Mouse (Mus musculus): ENCODE results near the gene Gnl1.
"Not testable (repeated sequence)": the region's sequence is repeated elsewhere in the genome, so short reads cannot be mapped to it uniquely, and the experiment has no call there.

Gnl1 gene

DNA sequence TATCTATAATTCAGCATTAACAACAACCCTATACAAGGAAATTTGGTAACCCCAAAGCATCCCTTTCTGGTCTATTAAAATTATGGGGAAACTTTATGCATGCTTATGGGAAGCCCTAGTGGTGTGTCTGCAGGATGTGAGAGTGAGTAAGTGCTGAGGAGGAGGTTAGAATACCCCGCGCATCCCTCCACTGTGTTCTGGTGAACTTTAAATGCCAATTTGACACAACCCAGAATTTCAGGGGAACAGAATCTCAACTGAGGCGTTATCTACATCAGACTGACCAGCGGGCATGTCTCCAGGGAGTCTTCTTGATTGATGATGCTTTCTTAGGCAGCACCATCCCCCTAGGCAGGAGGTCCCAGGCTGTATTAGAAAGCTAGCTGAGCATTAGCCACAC lies 46.2 kb downstream of the Gnl1 start:
- Histone ChIP-seq H3K27me3 (ENCODE audit: control insufficient read depth, insufficient read depth, low read length, poor library complexity, severe bottlenecking) (no peaks in the 10 kb centered on the region), H3K36me3 (ENCODE audit: control insufficient read depth, insufficient read depth, low read length, poor library complexity, severe bottlenecking) (peaks cover 7% of the 10 kb centered on the region)
- DNase-seq (ENCODE audit: low read depth, low spot score): no peak

- no peaks in the 10 kb centered on the region for H3K27me3 ChIP-seq (ENCODE audit: control insufficient read depth, insufficient read depth, low read length, poor library complexity, severe bottlenecking)
- H3K36me3 ChIP-seq (ENCODE audit: control insufficient read depth, insufficient read depth, low read length, poor library complexity, severe bottlenecking): peaks cover 7% of the 10 kb centered on the region
- no peak for DNase-seq (ENCODE audit: low read depth, low spot score)
Measured at GRCm38 (mm10) chr17:36027663-36028062, 48.0 kb downstream of the Gnl1 start.

DNA sequence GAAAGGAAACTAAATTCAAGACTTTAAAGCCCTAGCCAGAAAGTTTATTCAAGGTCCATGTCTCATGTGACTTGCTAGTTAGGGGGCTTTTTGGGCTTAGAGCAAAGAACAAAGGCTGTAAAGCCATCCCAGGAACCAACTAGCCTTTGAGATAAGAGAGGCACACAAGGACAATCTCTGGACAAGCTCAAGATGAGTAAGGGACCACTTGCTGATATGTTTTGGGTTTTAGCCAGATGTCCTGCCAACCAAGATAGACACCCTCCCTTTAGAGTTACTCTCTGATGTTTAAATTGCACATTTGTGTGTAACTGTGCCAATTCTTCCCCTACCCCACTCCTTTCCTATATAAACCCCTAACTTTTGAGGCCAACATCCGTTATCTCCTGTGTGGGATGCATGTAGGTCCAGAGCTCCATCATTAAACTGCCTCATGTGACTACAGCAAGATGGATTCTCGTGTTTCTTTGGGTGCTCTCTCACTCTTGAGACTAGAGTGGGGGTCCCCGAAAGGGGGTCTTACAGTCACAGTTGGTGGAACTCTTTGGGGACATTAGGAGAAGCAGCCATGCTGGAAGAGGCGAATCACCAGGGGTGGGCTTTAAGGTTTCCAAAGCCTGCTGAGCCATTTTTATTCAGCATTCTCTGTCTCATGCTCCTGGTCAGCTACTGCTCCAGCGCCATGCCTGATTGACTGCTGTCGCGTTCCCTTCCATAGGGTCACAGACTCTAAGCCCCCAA lies 49.4 kb downstream of the Gnl1 start:
- DNase-seq (ENCODE audit: low read depth, low spot score): no peak
- Histone ChIP-seq H3K36me3 (ENCODE audit: control insufficient read depth, insufficient read depth, low read length, poor library complexity, severe bottlenecking) (peaks cover 7% of the 10 kb centered on the region), H3K27me3 (ENCODE audit: control insufficient read depth, insufficient read depth, low read length, poor library complexity, severe bottlenecking) (no peaks in the 10 kb centered on the region)

DNA sequence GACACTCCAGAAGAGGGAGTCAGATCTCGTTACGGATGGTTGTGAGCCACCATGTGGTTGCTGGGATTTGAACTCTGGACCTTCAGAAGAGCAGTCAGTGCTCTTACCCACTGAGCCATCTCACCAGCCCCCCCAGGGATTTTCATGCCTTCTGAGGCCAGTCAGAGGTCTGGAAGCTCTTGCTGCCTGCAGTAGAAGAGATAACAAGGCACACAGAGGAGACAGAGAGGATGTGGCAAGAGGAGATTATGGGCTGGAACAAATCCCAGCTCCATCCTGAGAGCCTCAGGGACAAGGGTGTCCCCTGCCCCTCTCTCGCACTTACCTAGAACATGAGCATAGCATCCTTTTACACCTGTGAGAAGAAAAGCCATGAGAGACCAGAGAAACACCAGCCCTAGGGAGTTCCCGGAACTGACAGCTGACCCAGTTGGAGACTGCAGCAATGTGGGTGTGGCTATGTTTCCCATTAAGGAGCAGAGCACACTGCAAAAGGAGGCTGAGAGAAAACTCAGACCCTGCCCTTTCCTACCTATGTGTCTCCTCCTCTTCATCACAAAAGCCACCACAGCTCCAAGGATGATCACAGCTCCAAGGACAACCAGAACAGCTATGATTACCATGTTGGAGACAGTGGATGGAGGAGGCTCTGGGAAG lies 50.5 kb downstream of the Gnl1 start:
- not testable (repeated sequence) for H3K36me3 ChIP-seq (ENCODE audit: control insufficient read depth, insufficient read depth, low read length, poor library complexity, severe bottlenecking); H3K27me3 ChIP-seq (ENCODE audit: control insufficient read depth, insufficient read depth, low read length, poor library complexity, severe bottlenecking); DNase-seq (ENCODE audit: low read depth, low spot score)

GRCm38 (mm10) chr17:36030703-36031582 lies 51.3 kb downstream of the Gnl1 start:
- not testable (repeated sequence) for DNase-seq (ENCODE audit: low read depth, low spot score); H3K27me3 ChIP-seq (ENCODE audit: control insufficient read depth, insufficient read depth, low read length, poor library complexity, severe bottlenecking)

GRCm38 (mm10) chr17:36031583-36032331 lies 52.1 kb downstream of the Gnl1 start:
- not testable (repeated sequence) for H3K27me3 ChIP-seq (ENCODE audit: control insufficient read depth, insufficient read depth, low read length, poor library complexity, severe bottlenecking); H3K36me3 ChIP-seq (ENCODE audit: control insufficient read depth, insufficient read depth, low read length, poor library complexity, severe bottlenecking)
- peak; percentile 67 for DNase-seq (ENCODE audit: low read depth, low spot score)

More at GRCm38 (mm10) chr17:36030703-36031582, 51.3 kb downstream of the Gnl1 start:
- not testable (repeated sequence) for H3K36me3 ChIP-seq (ENCODE audit: control insufficient read depth, insufficient read depth, low read length, poor library complexity, severe bottlenecking)

DNA sequence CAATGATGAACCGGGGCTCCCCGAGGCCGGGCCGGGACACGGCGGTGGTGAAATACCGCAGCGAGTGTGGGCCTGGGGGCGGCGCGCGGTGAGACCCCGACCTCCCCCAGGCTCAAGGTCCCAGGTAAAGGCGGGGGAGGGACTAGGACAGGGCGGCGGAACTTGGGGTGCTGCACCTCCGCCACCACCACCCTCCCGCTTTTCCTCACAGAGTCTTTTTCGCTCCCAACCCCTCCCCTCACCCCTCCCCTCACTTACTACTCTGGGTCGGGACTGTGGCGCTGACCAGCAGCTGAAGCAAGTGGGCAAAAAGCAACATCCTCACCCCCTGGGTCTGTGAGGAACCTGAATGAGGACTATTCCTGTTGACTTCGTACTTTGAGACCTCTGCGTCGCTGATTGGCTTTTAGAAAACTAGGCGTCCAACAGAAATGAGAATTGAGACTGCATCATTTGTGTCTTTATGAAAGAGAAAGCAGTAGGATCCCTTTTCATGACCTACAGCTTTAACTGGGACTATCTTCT lies 52.8 kb downstream of the Gnl1 start, which contains the start of gene H2-T23:
TSS of gene H2-T23 (minus strand) at position 505 of the 525 bp plus-strand sequence.
- not testable (repeated sequence) for H3K27me3 ChIP-seq (ENCODE audit: control insufficient read depth, insufficient read depth, low read length, poor library complexity, severe bottlenecking); H3K36me3 ChIP-seq (ENCODE audit: control insufficient read depth, insufficient read depth, low read length, poor library complexity, severe bottlenecking)
- peak; percentile 86 for DNase-seq (ENCODE audit: low read depth, low spot score)

DNA sequence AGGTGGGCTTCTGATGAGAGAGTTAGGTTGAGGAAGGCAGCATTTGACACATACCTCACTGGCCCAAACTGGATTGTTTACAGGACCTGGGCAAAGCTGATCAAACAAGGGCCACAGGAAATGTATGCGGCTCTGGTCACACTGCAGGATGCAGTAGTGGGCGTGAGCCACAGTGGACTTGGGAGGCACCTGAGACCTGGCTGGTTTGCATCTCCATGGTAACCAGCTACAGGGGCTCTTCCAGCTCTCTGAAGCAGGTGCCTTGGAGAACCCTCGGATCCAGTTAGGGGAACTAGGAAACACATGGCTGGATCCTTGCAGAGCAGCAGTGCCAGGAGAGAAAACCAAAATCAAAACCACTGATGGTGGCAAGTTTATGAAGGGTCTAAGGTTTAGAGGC lies 54.9 kb downstream of the Gnl1 start:
- DNase-seq (ENCODE audit: low read depth, low spot score); H3K36me3 ChIP-seq (ENCODE audit: control insufficient read depth, insufficient read depth, low read length, poor library complexity, severe bottlenecking); H3K27me3 ChIP-seq (ENCODE audit: control insufficient read depth, insufficient read depth, low read length, poor library complexity, severe bottlenecking): not testable (repeated sequence)

DNA sequence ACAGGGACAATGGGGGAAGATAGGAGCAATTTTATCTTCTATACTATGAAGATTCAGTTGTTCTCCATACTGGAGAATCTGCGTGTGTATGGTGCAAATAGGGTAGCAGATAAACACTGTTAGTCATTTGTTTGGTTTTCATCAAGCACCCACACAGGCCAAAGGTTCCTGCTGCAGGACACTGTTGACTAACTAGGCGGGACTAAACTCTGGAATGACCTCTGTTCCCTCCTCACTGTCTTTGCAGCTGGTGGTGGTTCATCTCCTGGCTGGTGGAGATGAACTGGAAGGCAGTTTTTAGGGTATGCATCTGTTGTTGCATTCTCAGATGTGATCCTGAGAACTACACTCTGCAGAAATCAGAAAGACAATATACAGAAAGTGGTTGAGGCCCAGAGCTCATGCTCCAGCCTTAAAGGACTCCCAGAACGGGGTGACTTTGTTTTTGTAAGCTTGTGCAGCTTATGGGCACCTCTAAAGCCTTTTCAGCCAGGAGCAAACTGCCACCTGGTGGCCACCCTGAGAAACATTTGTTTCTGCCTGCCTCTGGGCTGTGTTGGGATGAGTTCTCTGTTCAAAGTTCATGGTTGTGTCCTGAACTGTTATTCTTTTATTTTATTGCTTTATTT lies 55.5 kb downstream of the Gnl1 start:
- DNase-seq (ENCODE audit: low read depth, low spot score): peak; percentile 76
- not testable (repeated sequence) for H3K27me3 ChIP-seq (ENCODE audit: control insufficient read depth, insufficient read depth, low read length, poor library complexity, severe bottlenecking)

DNA sequence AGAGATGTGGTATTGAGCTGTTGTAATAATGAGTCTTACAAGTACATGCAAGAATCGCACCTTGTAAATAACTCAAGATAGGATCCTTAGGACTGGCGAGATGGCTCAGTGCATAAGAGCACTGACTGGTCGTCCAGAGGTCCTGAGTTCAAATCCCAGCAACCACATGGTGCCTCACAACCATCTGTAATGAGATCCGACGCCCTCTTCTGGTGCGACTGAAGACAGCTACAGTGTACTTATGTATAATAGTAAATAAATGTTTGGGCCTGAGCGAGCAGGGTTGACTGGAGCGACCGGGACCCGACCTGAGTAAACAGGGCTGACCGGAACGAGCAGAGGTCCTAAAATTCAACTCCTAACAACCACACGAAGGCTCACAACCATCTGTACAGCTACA lies 56.5 kb downstream of the Gnl1 start:
- H3K27me3 ChIP-seq (ENCODE audit: control insufficient read depth, insufficient read depth, low read length, poor library complexity, severe bottlenecking); H3K36me3 ChIP-seq (ENCODE audit: control insufficient read depth, insufficient read depth, low read length, poor library complexity, severe bottlenecking); DNase-seq (ENCODE audit: low read depth, low spot score): not testable (repeated sequence)

More for the DNA sequence above, 55.5 kb downstream of the Gnl1 start:
- not testable (repeated sequence) for H3K36me3 ChIP-seq (ENCODE audit: control insufficient read depth, insufficient read depth, low read length, poor library complexity, severe bottlenecking)
